Mouse (Mus musculus) right cerebral cortex, adult 18-20 months (tissue): Measurements from ENCODE around the gene Agpat4.
A peak's percentile ranks its signal among the peaks of the same experiment; 100 is the strongest.
"Not testable (repeated sequence)": the region's sequence is repeated elsewhere in the genome, so short reads cannot be mapped to it uniquely, and the experiment has no call there.

Source experiments
- DNase-seq: peaks from one replicate; pipeline ENCODE4 v3.0.0; 2022; ENCODE audit warnings: mixed read lengths

Agpat4 gene

GRCm38 (mm10) chr17:12118561-12118925 is at the start of gene Agpat4:
Gene Agpat4 (plus strand): TSS chr17:12118704.
- peak; percentile 29 for DNase-seq

- DNase-seq, result no peak
Observed at GRCm38 (mm10) chr17:12076816-12077215, 41.7 kb upstream of the Agpat4 start.

- no peak for DNase-seq
Observed at GRCm38 (mm10) chr17:12080656-12081495, 37.6 kb upstream of the Agpat4 start.

GRCm38 (mm10) chr17:12082201-12082600 is 36.3 kb upstream of the Agpat4 start:
- peak; percentile 51 for DNase-seq

- no peak for DNase-seq
Observed at GRCm38 (mm10) chr17:12090261-12090927, 28.1 kb upstream of the Agpat4 start.

- no peak for DNase-seq
Observed at GRCm38 (mm10) chr17:12092901-12093564, 25.5 kb upstream of the Agpat4 start.

GRCm38 (mm10) chr17:12094016-12094415 is 24.5 kb upstream of the Agpat4 start:
- no peak for DNase-seq

- peak; percentile 10 for DNase-seq
Observed at GRCm38 (mm10) chr17:12094827-12095590, 23.5 kb upstream of the Agpat4 start.

- no peak for DNase-seq
Observed at GRCm38 (mm10) chr17:12099415-12099814, 19.1 kb upstream of the Agpat4 start.

- DNase-seq, result peak; percentile 50
Observed at GRCm38 (mm10) chr17:12102326-12102725, 16.2 kb upstream of the Agpat4 start.

- DNase-seq, result no peak
Observed at GRCm38 (mm10) chr17:12103781-12104180, 14.7 kb upstream of the Agpat4 start.

- no peak for DNase-seq
Observed at GRCm38 (mm10) chr17:12104245-12104644, 14.3 kb upstream of the Agpat4 start.

GRCm38 (mm10) chr17:12104690-12105089 is 13.8 kb upstream of the Agpat4 start:
- no peak for DNase-seq

GRCm38 (mm10) chr17:12106255-12106654 is 12.2 kb upstream of the Agpat4 start:
- DNase-seq, result no peak

- DNase-seq, result peak; percentile 58
Observed at GRCm38 (mm10) chr17:12113626-12114025, 4.9 kb upstream of the Agpat4 start.

GRCm38 (mm10) chr17:12115086-12115485 is 3.4 kb upstream of the Agpat4 start:
- DNase-seq, result no peak

- no peak for DNase-seq
Observed at GRCm38 (mm10) chr17:12118131-12118530, 373 bp upstream of the Agpat4 start.

- peak; percentile 89 for DNase-seq
Observed at GRCm38 (mm10) chr17:12118926-12119641, 580 bp downstream of the Agpat4 start.

- DNase-seq, result peak; percentile 49
Observed at GRCm38 (mm10) chr17:12119675-12120074, 1.2 kb downstream of the Agpat4 start.

- DNase-seq, result no peak
Observed at GRCm38 (mm10) chr17:12120268-12120667, 1.8 kb downstream of the Agpat4 start.

- DNase-seq, result no peak
Observed at GRCm38 (mm10) chr17:12121226-12121794, 2.8 kb downstream of the Agpat4 start.

- not testable (repeated sequence) for DNase-seq
Observed at GRCm38 (mm10) chr17:12122262-12122661, 3.8 kb downstream of the Agpat4 start.
